Mouse (Mus musculus) thymus, postnatal 25 days (tissue): ENCODE measurements around the gene Actrt1.

ENCODE experiments used
- DNase-seq: peaks from one replicate; pipeline ENCODE4 v3.0.0; 2022

Actrt1 gene

GRCm38 (mm10) chrX:46328707-46329106 lies at the start of gene Actrt1:
Gene Actrt1 (plus strand): TSS chrX:46329007.
- DNase-seq, result no peak

- DNase-seq, result no peak
Measured at GRCm38 (mm10) chrX:46331463-46332115, 2.8 kb downstream of the Actrt1 start.
